Mouse (Mus musculus) neural tube, embryonic 14.5 days (tissue): ENCODE measurements at regions not wholly inside any gene's neighbourhood (a gene's known extent, or its start where the extent isn't known, plus 50 kb on each side); places are given as distances from the start of the nearest gene placed in this dataset.
"Not testable (repeated sequence)": the region's sequence is repeated elsewhere in the genome, so short reads cannot be mapped to it uniquely, and the experiment has no call there.

Experiments
- ATAC-seq: fragments of 200-750 bp; cut with Nextera tagmentation; 2 replicates; pipeline ENCODE4 v1.8.0; 2017; ENCODE audit warnings: low read depth, mild to moderate bottlenecking, moderate TSS enrichment, moderate library complexity
- H3K27ac ChIP-seq: fragments of 300-500 bp; sonication (generic); 2 replicates; pipeline ENCODE4 v1.5.1; 2014; ENCODE audit warnings: low read depth, mild to moderate bottlenecking, control low read depth, low read length, moderate library complexity, mixed read lengths
- H3K27me3 ChIP-seq: fragments of 300-500 bp; sonication (generic); 2 replicates; pipeline ENCODE4 v1.6.1; 2014; ENCODE audit warnings: low read length; ENCODE audit not compliant: control insufficient read depth, insufficient read depth
- H3K36me3 ChIP-seq: fragments of 300-500 bp; sonication (generic); 2 replicates; pipeline ENCODE4 v1.6.1; 2014; ENCODE audit warnings: low read length, mixed read lengths; ENCODE audit not compliant: control insufficient read depth, insufficient read depth
- H3K4me1 ChIP-seq: fragments of 300-500 bp; sonication (generic); 2 replicates; pipeline ENCODE4 v1.6.1; 2014; ENCODE audit warnings: low read length; ENCODE audit not compliant: control insufficient read depth, insufficient read depth
- H3K4me2 ChIP-seq: fragments of 300-500 bp; sonication (generic); 2 replicates; pipeline ENCODE4 v1.6.1; 2014; ENCODE audit warnings: mild to moderate bottlenecking, low read depth, low read length, control low read depth
- H3K4me3 ChIP-seq: fragments of 300-500 bp; sonication (generic); 2 replicates; pipeline ENCODE4 v1.5.1; 2014; ENCODE audit warnings: low read depth, low read length, control low read depth, mixed read lengths
- H3K9ac ChIP-seq: fragments of 300-500 bp; sonication (generic); replicated peaks from 2 replicates; pipeline ENCODE4 v1.6.1; 2014; ENCODE audit warnings: low read depth, mild to moderate bottlenecking, control low read depth, low read length, mixed read lengths
- H3K9me3 ChIP-seq: fragments of 300-500 bp; sonication (generic); 2 replicates; pipeline ENCODE4 v1.6.1; 2016; ENCODE audit warnings: low read length; ENCODE audit not compliant: control insufficient read depth
- WGBS: fragments of 180-500 bp; shearing (Covaris S2); extraction: QIAGEN DNeasy Blood & Tissue Kit; methylation state at CpG from one replicate; pipeline ENCODE4 v1.1.7; 2014; 5-methylcytosine and 5-hydroxymethylcytosine counted together

DNA sequence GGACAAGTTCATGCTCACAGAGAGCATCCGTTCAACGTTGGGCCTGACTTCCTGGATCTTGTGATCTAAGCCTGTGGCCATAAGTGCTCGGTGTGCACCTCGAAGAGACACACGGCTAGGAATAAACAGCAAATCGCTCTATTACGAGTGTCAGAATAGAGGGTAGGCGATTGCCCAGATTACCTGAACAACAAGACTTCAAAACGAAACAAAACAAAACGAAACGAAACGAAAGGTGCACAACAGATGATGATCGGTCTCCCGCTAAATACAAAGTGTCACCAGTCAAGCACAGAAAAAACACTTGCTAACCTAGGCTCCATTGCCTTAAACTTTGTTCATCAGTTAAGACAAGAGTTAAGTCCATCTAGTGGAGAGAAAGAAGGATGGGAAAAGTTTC, 67.4 kb downstream of the Pdia4 start:
- H3K4me3 ChIP-seq, H3K27ac ChIP-seq, H3K36me3 ChIP-seq, H3K9me3 ChIP-seq, H3K27me3 ChIP-seq, H3K4me2 ChIP-seq, H3K4me1 ChIP-seq, ATAC-seq, H3K9ac ChIP-seq: not testable (repeated sequence)
- 82% methylated on average over 8 of the region's 14 CpGs for WGBS

DNA sequence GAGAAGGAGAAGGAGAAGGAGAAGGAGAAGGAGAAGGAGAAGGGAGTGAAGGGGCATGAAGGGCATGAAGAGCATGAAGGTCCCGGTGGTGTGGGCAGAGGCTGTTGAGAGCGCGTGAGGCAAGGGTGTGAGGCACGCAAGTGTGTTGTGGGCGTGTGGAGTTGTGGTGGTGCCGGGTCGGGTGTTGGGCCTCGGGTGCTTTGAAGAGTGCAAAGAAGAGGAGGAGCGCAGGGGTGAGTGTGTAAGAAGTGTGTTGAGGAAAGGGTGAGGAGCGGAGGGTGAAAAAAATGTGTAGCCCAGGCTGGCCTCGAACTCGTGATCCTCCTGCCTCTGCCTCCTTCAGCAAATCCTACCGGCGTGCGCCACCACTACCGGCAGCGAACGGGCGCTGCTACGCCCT, 69.4 kb downstream of the Pdia4 start:
- not testable (repeated sequence) for H3K27ac ChIP-seq, H3K4me2 ChIP-seq, H3K4me3 ChIP-seq, H3K9ac ChIP-seq, H3K36me3 ChIP-seq, H3K9me3 ChIP-seq, ATAC-seq, H3K27me3 ChIP-seq, H3K4me1 ChIP-seq
- no CpG with 5 or more reads among the region's 20 CpGs for WGBS

DNA sequence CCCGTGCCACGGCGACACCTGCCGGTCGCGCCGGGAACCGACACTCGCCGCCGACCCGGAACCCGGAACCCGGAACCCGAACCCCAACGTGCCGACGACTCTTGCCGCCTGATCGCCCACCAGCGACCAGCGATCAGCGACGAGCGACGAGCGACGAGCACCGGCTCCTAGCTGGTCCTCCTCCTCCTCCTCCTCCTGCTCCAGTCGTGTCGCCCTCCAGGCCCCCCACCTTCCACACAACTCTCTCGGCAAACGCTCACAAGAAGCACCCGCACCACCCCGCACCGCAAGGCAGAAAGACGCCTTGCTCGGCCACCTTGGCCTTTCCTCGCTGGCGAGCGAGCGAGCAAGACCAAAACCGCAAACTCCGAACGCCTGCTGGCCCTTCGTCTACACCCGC, 73.0 kb downstream of the Pdia4 start:
- not testable (repeated sequence) for H3K36me3 ChIP-seq, H3K9me3 ChIP-seq, ATAC-seq, H3K4me2 ChIP-seq, H3K27ac ChIP-seq, H3K27me3 ChIP-seq, H3K4me1 ChIP-seq, H3K9ac ChIP-seq
- WGBS: 3% methylated on average over 16 of the region's 47 CpGs
- H3K4me3 ChIP-seq: peak overlapping the region; percentile 24; the same call in 1 of the 2 replicates

DNA sequence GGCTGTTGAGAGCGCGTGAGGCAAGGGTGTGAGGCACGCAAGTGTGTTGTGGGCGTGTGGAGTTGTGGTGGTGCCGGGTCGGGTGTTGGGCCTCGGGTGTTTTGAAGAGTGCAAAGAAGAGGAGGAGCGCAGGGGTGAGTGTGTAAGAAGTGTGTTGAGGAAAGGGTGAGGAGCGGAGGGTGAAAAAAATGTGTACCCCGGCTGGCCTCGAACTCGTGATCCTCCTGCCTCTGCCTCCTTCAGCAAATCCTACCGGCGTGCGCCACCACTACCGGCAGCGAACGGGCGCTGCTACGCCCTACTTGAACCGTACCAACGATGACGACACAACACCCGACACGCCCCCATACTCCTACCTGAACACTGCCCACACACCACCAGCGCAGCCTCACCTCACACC, 73.5 kb downstream of the Pdia4 start:
- WGBS: 9% methylated on average over 11 of the region's 26 CpGs
- not testable (repeated sequence) for H3K27me3 ChIP-seq, H3K4me1 ChIP-seq, H3K9me3 ChIP-seq, H3K4me2 ChIP-seq, ATAC-seq, H3K36me3 ChIP-seq, H3K27ac ChIP-seq, H3K4me3 ChIP-seq, H3K9ac ChIP-seq

DNA sequence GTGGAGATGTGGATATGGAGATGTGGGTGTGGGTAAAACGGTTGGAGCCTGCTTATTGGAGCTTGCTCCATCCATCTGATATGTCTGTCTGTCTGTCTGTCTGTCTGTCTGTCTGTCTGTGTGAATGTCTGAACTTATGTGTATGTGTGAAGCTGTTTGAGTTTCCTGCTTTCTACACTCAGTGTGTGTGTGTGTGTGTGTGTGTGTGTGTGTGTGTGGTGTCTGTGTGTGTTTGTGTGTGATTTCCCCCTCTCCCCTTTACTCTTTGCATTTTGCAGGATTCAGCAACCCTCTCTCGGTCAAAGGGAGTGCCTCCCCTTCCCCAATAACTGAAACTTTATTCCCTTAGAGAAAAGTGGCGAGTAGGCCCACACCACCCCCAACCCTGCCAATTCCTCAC, 75.3 kb downstream of the Pdia4 start:
- H3K4me2 ChIP-seq, H3K36me3 ChIP-seq, H3K9me3 ChIP-seq, H3K9ac ChIP-seq, H3K27me3 ChIP-seq, H3K4me3 ChIP-seq, H3K4me1 ChIP-seq, H3K27ac ChIP-seq, ATAC-seq: not testable (repeated sequence)
- whole genome bisulfite sequencing: no CpG with 5 or more reads among the region's 3 CpGs
